Mouse (Mus musculus): ENCODE results near the gene 6030458C11Rik.
"Not testable (repeated sequence)": the region's sequence is repeated elsewhere in the genome, so short reads cannot be mapped to it uniquely, and the experiment has no call there.

- TF ChIP-seq CTCF (IDR thresholded peaks at IDR 0.05; ENCODE audit: extremely low read depth, insufficient read length, insufficient replicate concordance, low read depth, low read length); POLR2A (IDR thresholded peaks at IDR 0.05; ENCODE audit: low read depth, low read length): not testable (repeated sequence)
These were observed 23.3 kb downstream of the 6030458C11Rik start for GRCm38 (mm10) chr15:12801142-12801506.

Data from small intestine, adult 2 months (tissue).